Mouse (Mus musculus) myocyte (in vitro differentiated cells): ENCODE results near the gene Ndufv1.

Experiments used
- CEBPB ChIP-seq: IDR thresholded peaks from 2 replicates; pipeline ENCODE4 v1.6.1; 2011; ENCODE audit warnings: mild to moderate bottlenecking, moderate library complexity; ENCODE audit not compliant: poor library complexity, insufficient read depth, severe bottlenecking
- E2F4 ChIP-seq: IDR thresholded peaks from one replicate; pipeline ENCODE4 v1.6.1; 2011; ENCODE audit warnings: mild to moderate bottlenecking, control low read depth, moderate library complexity; ENCODE audit not compliant: insufficient read depth
- MAX ChIP-seq: IDR thresholded peaks from one replicate; pipeline ENCODE4 v1.6.1; 2011; ENCODE audit warnings: low read depth, mild to moderate bottlenecking, control low read depth
- MYOG ChIP-seq, 3 experiments: IDR thresholded peaks; one replicate each; pipeline ENCODE4 v1.6.1; 2011; ENCODE audit warnings: control low read depth in 2 of 3, low read depth in 2 of 3, mild to moderate bottlenecking in 2 of 3; ENCODE audit not compliant: insufficient read length in 2 of 3, control insufficient read depth in 1 of 3, insufficient read depth in 1 of 3
- POLR2A ChIP-seq: IDR thresholded peaks from one replicate; pipeline ENCODE4 v1.6.1; 2011; ENCODE audit warnings: low read depth, mild to moderate bottlenecking, control low read depth, moderate library complexity; ENCODE audit not compliant: insufficient read length
- POLR2AphosphoS2 ChIP-seq: IDR thresholded peaks from one replicate; pipeline ENCODE4 v1.6.1; 2011; ENCODE audit warnings: low read depth, control low read depth; ENCODE audit not compliant: insufficient read length
- USF1 ChIP-seq: IDR thresholded peaks from one replicate; pipeline ENCODE4 v1.6.1; 2011; ENCODE audit warnings: low read depth, mild to moderate bottlenecking, control low read depth, moderate library complexity

DNA sequence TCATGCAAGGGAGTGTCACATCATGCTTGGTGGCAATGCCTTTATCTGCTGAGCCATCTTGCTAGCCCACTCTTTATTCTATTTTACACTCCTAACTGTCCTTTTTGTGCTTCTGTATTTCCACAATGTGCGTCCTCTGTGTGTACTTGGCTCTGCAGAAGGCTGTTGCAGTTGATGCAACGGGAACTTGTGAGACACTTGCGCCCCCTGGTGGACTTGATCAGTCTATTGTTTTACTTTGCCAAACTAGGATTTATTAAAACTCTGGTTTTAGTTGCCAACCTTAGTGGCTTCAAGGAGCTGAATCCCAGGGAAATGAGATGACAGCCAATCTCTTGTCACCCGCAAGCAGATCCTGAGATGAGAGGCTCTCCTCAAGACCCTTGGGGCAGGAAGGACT lies 35.3 kb upstream of the Ndufv1 start:
- TF ChIP-seq MYOG (IDR thresholded peaks at IDR 0.05; ENCODE audit: control insufficient read depth in 1 of 3, insufficient read depth in 1 of 3, insufficient read length in 2 of 3, low read depth in 2 of 3) = no peak
- TF ChIP-seq E2F4 = no peak
- no peak for TF ChIP-seq USF1
- TF ChIP-seq POLR2A = no peak
- no peak for TF ChIP-seq CEBPB
- TF ChIP-seq MAX = no peak
- TF ChIP-seq POLR2AphosphoS2 = no peak
